Mouse (Mus musculus) Patski (cell line): ENCODE measurements around the gene Ccnb1. TPM values are rescaled to one million over a fixed set of nuclear protein-coding genes. Genes with fewer than 3 reads are reported as not detected.

Source experiments
- ATAC-seq: fragments of 100-300 bp; one replicate; pipeline ENCODE4 v1.8.0; 2021
- CTCF ChIA-PET: fragments of 350-600 bp; sonication (Branson Sonifier 250); formaldehyde crosslinking; loops from one replicate; lab custom pipeline; 2022; ENCODE audit warnings: inconsistent platforms; lab: Charles Lee
- POLR2A ChIA-PET: fragments of 350-600 bp; sonication (Branson Sonifier 250); formaldehyde crosslinking; loops from one replicate; lab custom pipeline; 2022; ENCODE audit warnings: antibody characterized with exemption, inconsistent platforms; lab: Charles Lee
- DNase-seq: peaks from one replicate; pipeline ENCODE4 v3.0.0-alpha.2; 2011; ENCODE audit warnings: low read depth, low spot score
- H3K27me3 ChIP-seq: fragments of 371-371 bp; one replicate; pipeline ENCODE4 v1.5.1; 2021
- CTCF ChIP-seq: fragments of 100-300 bp; IDR thresholded peaks from one replicate; pipeline ENCODE4 v1.5.1; 2021
- in situ Hi-C: fragments of 300-500 bp; cut with MboI; formaldehyde crosslinking; loops from 3 replicates; pipeline ENCODE4 v1.11.1; 2018; ENCODE audit warnings: low pct_unique_long_range_greater_than_20kb, mixed read lengths
- polyA plus RNA-seq: library from polyadenylated mRNA; unstranded; gene quantifications from one replicate; pipeline ENCODE4 v1.2.3, GENCODE M21; 2021

Gene Ccnb1
- polyA plus RNA-seq, 1 experiment from 2014 or later: 67.5 TPM

- DNase-seq (peak; percentile 48), ATAC-seq (peak; percentile 77)
- ChIA-PET POLR2A (interaction anchor here (1.0 kb wide), 1 partner anchor 32 kb away, joined by 3 read pairs; no protein-coding TSS in a partner anchor), CTCF (interaction anchor here (0.6 kb wide), 1 partner anchor 38 kb away, joined by 3 read pairs; no protein-coding TSS in a partner anchor)
- H3K27me3 ChIP-seq: no peaks in the 10 kb centered on the region
- in situ Hi-C loops: no loop called here
- no peak for TF ChIP-seq CTCF
These were observed 10.9 kb downstream of the Ccnb1 start, which contains the start of gene Cenph for GRCm38 (mm10) chr13:100775252-100776055. Cenph (minus strand) TSS chr13:100775899.

GRCm38 (mm10) chr13:100774704-100775103, 11.7 kb downstream of the Ccnb1 start:
- ChIA-PET CTCF (no interaction called here), POLR2A (no interaction called here)
- in situ Hi-C loops: no loop called here
- no peaks in the 10 kb centered on the region for H3K27me3 ChIP-seq
- ATAC-seq: no peak
- TF ChIP-seq CTCF: no peak
- no peak for DNase-seq

DNA sequence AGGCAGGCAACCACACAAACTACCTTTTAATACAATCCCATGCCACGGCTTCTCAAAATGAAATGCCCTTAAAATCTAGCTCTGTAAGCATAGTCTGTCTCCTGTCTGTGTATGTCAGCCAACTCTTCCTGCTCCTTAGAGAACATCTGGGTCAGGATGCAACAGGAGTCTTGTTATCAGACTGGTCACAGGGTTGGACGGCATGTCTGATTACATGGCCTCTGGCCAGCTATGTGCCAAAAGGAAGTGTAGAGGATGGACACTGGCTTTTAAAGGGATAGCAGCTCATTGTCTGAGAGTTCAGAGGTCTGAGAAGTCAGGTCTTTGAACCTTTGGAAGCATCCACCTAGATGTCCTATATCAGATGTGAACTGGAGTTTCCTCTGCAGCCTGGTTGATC, 31.0 kb downstream of the Ccnb1 start:
- DNase-seq: no peak
- ATAC-seq: no peak

GRCm38 (mm10) chr13:100754186-100754585, 32.2 kb downstream of the Ccnb1 start:
- no peak for ATAC-seq
- DNase-seq: no peak
- in situ Hi-C loops: no loop called here
- ChIA-PET CTCF (no interaction called here), POLR2A (no interaction called here)
- H3K27me3 ChIP-seq: no peaks in the 10 kb centered on the region
- no peak for TF ChIP-seq CTCF

More for the DNA sequence above, 31.0 kb downstream of the Ccnb1 start:
- CTCF ChIA-PET: no interaction called here
- POLR2A ChIA-PET: interaction anchor here (1.0 kb wide), 1 partner anchor 11 kb away, joined by 3 read pairs; the partner anchor contains the start of gene Mrps36
- no peak for TF ChIP-seq CTCF
- in situ Hi-C loops: no loop called here
- no peaks in the 10 kb centered on the region for H3K27me3 ChIP-seq

DNA sequence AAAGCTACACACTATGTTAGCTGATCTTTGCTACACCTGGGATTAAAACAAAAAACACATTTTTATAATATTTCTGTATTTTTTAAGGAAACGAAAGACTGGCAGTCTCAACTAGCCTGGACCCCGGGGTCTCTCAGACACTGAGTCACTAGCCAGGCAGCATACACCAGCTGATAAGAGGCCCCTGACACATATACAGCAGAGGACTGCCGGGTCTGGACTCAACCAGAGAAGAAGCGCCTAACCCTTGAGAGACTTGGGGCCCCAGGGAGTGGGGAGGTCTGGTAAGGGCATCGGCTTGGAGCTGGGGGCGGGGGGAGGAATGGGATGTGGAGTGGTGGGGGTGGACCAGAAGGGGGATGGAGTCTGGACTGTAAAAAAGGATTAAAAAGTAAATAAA, 33.4 kb downstream of the Ccnb1 start:
- in situ Hi-C loops: no loop called here
- TF ChIP-seq CTCF: no peak
- ChIA-PET CTCF (no interaction called here), POLR2A (no interaction called here)
- ATAC-seq (no peak), DNase-seq (no peak)
- no peaks in the 10 kb centered on the region for H3K27me3 ChIP-seq

DNA sequence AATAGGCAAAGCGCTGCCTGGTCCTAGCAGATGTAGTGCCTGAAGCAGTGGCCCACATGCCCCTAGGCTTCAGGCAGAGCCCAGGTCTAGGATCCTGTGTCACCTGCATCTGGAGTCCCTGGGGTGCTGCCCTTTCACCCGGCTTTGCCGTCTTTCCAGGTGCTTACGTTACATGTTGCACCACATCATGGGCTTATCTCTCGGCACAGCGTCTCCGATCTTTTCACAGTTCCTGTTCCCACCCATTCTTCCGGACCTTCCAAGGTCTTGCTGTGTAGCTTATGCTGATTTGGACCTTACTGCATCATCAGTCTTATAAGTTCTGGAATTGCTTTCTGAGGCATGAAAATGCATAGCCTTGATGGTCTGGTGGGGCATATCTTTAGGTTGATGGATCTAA, 33.8 kb downstream of the Ccnb1 start:
- ChIA-PET CTCF (no interaction called here), POLR2A (no interaction called here)
- in situ Hi-C loops: no loop called here
- TF ChIP-seq CTCF: no peak
- DNase-seq (no peak), ATAC-seq (no peak)
- no peaks in the 10 kb centered on the region for H3K27me3 ChIP-seq

DNA sequence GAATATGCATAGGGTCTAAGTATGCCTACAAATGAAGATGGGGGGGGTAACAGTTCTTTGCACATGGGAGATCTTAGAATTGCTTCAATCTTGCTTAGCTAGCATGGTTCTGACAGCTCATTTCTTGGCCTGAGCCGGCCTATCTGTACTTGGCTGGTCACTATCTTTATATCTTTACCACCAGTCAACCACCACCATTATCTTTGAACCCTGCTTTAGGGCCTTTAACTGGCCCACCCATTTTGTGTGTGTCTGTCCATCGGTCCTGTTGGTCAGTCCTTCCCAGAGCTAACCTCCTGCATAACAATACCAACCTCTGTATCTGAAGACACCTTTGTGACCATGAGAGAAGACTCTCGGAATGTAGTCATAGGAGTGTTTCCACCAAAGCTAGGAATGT, 35.0 kb downstream of the Ccnb1 start:
- DNase-seq (no peak), ATAC-seq (no peak)
- in situ Hi-C loops: no loop called here
- no peaks in the 10 kb centered on the region for H3K27me3 ChIP-seq
- TF ChIP-seq CTCF: no peak
- POLR2A ChIA-PET: no interaction called here
- CTCF ChIA-PET: no interaction called here

GRCm38 (mm10) chr13:100750799-100751198, 35.6 kb downstream of the Ccnb1 start:
- DNase-seq (no peak), ATAC-seq (no peak)
- no peaks in the 10 kb centered on the region for H3K27me3 ChIP-seq
- in situ Hi-C loops: no loop called here
- POLR2A ChIA-PET: no interaction called here
- TF ChIP-seq CTCF: no peak
- CTCF ChIA-PET: no interaction called here

DNA sequence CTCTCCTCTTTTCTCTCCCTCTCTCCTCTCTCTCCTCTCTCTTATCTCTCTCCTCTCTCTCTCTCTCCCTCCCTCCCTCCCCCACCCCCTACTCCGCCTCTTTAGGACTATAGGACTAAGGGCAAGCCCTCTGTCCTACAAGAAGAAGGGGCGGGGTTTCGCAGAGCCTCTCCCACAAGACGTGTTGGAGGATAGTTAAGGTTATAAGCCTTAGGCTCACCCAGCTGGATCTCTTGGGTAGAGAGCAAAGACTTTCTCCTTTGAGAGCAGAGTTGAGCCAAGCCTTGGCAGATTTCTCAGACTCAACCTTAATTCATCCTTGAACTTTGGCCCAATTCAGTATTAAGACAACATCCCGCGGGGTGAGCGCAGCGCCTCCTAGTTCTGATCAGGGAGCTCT, 37.7 kb downstream of the Ccnb1 start:
- in situ Hi-C loops: no loop called here
- POLR2A ChIA-PET: no interaction called here
- CTCF ChIA-PET: no interaction called here
- ATAC-seq (no peak), DNase-seq (no peak)
- TF ChIP-seq CTCF: no peak
- no peaks in the 10 kb centered on the region for H3K27me3 ChIP-seq

- H3K27me3 ChIP-seq: no peaks in the 10 kb centered on the region
- CTCF ChIA-PET: interaction anchor here (0.6 to 1.8 kb wide), 2 partner anchors 16 to 85 kb away, joined by 3 to 4 read pairs; no protein-coding TSS in a partner anchor
- POLR2A ChIA-PET: no interaction called here
- DNase-seq (no peak), ATAC-seq (no peak)
- in situ Hi-C loops: no loop called here
- TF ChIP-seq CTCF: no peak
These were observed 40.3 kb downstream of the Ccnb1 start for GRCm38 (mm10) chr13:100746090-100746489.
